Mouse (Mus musculus): ENCODE measurements around the gene Adamts9.

DNA sequence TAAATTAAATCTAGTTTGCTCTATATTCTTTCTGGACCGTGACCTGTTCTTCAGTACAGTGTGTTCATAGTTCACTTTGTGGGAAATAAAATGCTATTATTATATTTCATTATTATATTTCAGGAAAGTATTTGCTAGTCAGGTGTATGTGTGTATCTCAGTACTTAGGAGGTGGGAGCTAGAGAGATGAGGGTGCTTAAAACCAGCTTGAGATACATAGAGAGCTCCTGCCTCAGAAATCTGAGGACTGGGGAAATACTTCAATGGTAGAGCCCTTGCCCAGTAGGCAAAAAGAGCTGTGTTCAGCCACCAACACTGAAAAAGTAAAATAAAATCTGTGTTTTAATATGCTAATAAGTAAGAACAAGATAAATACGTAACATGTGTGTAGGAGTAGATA, 68.0 kb downstream of the Adamts9 start:
- TF ChIP-seq POLR2A (IDR thresholded peaks at IDR 0.05; ENCODE audit: borderline replicate concordance, insufficient read depth, low read length) (no peak), CTCF (IDR thresholded peaks at IDR 0.05; ENCODE audit: borderline replicate concordance, insufficient read depth, low read depth, low read length) (no peak)

Data from cerebellum, adult 2 months (tissue).